Mouse (Mus musculus): ENCODE results near the gene Cd99l2.

Cd99l2 gene

DNA sequence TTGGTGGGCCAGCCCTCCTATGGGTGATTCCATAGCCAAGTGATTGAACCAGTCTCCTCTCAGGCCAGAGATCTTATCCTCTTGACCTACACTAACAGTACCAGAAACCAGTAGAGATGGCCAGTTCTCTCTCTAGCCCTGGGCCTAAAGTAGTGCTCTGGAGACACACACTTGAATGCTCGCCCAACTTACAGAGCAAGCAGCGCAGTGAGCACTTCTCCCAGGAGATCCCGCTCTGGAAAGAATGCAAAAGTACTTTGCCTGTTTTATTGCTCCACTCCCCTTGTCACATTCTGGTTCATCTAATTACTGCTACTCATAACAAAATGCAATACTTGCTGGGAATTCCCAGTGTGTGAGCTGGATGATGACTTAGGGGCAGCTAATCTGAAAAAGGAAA is 25.2 kb downstream of the Cd99l2 start:
- DNase-seq, result no peak

DNA sequence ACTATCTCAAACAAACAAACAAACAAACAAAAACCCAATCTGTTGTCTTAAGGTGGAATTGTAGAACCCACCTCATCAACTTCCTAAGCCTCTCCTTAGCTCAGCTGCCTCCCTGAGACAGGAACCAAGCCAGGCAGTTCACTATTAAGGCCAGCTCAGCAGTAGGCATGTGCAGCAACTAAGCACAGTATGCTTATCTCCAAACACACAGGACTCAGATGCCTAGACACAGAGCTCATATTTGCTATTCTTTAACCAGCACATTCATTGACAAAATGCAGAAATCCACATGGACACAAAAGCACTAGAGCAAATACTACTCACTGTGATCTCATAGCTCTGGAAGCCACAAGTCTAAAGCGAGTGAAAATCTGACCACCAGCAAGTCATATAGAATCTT is 27.2 kb downstream of the Cd99l2 start:
- no peak for DNase-seq

DNA sequence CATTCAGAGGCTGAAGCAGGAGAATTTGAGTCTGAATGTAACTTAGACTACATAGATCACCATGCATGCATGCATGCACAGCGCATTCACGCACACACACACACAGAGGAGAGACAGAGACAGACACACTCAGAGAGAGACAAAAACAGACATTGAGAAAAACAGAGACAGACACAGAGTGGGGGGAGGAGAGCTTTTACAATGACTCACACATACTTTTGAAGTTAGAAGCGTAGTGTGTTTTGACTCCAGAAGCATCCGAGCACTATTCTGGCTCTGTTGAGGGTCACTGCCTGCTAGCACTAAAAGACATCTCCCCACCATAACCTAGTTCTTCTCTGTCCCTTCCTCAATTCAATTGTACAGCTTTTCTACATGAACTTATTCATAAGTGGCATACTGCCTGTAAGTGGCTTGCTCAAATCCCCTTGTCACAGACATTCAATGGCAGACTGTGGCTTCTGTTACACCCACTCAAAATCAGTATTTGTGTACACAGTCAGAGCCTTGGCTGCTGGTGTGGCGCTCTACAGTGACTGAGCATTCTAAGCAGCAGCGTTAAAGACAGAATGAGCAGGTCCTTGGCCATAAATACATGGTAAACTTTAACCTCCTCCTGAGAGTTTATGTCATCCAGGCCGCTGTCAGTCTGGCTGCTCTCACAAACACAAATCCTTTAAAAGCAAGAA is 28.4 kb downstream of the Cd99l2 start:
- peak; percentile 22 for DNase-seq

DNA sequence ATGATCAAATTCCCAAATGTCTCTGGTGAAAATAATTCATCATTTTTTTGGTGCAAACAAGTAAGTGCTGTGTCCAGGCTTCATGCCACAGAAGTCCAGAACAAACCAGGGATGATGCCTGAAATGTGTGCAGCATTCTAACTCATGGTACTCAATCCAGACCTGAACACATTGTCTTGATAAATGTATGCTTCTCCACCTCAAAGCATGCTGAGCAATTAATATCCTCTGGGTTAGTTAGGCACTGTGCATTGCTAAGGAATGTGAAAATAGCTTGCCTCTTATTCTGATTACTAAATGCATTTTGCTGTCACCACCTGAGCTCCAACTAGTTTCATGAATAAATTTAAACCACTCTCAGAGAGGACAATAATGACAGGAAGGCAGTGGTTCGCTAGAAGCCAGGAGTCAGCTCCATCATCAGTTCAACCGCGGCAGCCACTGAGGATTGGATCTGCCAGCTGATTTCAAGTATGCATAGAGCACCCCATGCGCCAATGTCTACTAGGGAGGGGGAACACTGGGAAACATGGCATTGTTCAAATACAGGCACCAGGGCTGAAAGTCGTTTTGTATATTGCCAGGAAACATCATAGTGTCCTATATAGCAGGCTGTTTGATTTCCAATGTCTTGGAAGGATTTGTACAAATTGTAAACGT is 36.4 kb downstream of the Cd99l2 start:
- no peak for DNase-seq

DNA sequence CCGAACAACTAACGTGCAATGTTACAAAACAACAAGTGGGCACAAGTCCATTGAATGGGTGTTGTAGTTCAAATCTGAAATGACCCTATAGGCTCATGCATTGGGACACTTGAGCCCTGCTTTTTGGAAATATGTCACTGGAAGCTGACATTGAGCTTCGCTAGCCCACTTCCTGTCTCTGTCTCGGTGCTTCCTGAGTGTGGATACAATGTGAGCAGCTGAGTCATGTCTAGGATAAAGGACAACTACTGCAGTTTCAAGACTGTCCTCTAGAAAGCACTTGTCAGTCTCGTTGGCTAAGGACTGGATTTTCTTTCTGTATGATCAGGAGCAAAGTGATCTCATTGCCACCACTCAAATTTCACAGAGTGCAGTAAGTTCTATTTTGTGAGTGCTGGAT is 49.7 kb downstream of the Cd99l2 start:
- no peak for DNase-seq

DNA sequence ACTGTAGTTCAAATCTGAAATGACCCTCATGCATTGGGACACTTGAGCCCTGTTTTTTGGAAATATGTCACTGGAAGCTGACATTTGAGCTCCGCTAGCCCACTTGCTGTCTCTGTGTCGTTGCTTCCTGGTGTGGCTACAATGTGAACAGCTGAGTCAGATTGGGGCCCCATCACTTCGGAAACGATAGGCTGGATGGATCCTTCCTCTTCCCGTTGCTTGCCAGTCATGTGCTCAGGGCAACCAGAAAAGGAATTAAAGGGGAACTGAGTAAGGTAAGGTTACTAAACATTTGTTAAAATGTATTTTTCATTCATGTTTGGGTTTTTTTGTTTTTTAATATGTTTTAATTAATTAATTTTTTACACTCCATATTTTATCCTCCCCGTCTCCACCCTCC is 53.2 kb downstream of the Cd99l2 start:
- no peak for DNase-seq

DNA sequence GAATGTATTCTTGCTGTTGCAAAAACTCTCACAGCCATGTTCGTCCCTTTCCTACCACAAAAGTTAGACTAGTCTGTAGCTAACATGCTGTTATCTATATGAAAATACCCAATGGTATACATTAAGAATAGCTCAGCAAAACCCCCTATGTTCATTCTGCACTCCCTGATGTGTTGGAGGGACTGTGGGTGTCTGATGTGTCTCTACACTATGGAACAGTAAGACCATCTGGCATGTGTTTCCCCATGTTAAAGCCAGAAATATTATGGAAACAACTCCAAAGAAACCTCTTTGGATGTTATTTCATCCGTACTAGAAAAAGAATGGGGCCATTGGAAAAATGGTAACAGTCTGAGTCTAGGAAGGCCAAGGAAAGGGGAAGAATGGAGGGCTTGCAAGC is 57.1 kb downstream of the Cd99l2 start:
- no peak for DNase-seq

DNA sequence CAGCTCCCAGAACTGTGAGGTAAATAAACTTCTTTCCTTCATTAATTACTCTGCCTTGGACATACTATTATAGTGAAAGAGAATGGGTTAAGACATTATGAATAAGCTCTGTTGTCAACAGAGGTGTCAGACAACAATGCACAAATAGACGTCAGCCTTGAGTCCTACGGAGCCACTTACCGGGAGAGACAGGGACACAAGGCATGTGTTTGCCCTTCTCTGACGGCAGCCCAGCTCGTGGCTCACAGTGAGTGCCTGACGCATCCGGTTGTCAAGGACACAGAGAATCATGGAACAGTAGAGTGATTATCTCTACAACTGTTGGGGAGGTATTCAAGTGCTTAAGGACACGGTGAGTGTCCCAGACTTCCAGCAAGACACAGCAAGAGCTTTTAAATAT is 57.8 kb downstream of the Cd99l2 start:
- no peak for DNase-seq

DNA sequence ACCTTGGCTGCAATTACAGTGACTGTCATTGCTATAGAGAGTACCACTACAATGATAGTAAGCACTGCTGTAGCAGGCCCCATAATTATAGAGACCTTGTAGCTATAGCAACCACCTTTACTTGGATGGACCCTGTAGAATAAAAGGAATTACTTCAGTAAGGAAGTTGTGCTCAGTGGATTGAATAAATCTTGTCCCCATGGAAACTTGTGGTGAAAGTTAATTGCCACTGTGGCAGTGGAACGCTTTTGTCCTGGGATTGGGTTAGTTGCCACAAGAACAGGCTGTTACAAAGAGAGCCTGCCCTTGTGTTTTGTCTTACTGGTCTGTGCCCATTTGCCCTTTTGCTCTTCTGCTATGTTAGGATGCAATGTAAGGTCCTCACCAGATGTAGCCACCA is 58.2 kb downstream of the Cd99l2 start:
- no peak for DNase-seq

DNA sequence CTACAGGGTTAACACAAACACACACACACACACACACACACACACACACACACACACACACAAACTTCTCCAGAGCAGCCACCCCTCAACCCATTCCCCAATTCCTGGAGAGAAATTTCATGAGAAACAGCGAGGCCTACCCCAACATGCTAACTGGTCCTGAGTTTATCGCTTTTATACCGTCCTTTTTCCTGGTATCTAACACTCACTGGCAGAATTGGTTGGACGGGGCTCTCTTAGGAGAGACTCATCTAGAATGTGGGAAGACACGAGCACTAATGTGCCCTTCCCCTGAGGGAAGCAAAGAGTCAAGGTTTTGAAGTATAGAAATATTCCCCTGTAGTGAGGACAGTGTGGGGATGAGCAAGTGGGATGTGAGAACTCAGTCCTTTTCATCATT is 61.7 kb downstream of the Cd99l2 start:
- no peak for DNase-seq

DNA sequence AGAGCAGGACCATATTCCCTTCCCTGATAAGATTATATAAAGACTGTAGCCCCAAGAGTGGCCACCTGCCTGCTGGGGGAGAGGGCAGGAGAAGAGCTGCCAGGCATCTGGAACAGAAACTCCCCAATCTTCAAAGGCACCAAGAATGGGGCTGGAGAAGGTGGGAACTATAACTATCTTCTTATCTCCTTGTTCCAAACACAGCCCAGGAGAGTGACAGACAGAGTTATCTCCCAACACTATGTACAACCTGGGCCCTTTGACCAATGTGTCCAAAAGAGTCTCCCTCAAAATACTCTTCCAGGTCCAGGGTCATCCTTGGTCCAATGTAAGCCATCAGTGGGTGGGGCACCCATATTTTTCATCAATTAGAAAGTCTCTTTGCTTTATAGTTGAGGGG is 65.2 kb downstream of the Cd99l2 start:
- no peak for DNase-seq

DNA sequence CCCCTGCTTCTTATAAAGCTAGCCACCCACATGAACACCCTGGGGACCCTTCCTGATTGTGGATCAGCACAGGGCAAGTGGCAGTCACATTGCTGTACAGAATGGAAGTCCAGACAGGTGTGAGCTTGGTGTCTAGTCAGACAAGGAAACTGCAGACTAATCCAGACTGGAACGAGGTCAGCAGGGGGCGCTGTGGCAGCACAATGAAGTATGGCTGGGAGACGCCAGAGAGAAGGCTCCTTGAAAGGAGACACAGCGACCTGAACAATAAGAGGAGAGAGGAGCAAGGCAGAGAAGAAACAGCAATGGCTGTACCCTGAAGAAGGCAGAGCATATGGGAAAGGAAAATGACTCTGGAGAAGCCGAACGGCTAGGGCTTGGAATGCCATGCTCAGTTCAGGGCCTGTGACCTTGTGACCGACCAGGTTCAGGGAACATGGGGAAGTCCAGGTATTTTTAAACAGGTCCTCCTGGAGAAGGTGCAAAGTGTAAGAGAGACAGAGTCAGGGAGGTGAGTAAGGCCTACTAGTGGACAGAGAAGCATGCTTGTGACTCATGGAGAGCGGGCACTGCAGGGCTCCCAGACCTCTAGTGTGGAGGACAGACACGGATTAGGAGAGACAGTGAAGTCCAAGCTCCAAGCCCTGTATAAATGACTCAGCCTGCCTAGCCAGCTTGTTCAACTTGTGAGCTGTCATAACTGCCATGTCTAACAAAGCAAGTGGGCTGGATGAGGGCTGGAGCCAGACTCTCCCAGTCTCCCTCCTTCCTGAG is 66.7 kb downstream of the Cd99l2 start:
- DNase-seq, result peak; percentile 58

DNA sequence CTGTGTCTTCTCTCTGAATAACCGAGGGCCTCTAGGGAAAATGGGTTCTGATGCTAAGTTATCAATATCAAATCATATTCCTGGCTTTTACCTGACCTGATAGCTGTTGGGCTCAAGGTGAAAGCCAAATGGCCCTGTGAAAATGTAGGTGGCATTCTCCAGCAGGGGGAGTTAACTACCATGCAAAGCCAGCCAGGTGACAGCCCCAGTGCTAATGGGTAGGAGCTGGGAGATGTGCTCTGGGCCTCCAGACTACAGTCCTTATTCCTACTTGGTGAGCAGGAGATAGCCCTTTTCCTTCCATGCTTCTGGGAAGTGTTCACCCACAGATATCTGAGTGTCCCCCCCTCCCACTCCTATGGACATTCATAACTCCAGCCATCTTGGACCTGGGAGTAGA is 67.8 kb downstream of the Cd99l2 start:
- no peak for DNase-seq

DNA sequence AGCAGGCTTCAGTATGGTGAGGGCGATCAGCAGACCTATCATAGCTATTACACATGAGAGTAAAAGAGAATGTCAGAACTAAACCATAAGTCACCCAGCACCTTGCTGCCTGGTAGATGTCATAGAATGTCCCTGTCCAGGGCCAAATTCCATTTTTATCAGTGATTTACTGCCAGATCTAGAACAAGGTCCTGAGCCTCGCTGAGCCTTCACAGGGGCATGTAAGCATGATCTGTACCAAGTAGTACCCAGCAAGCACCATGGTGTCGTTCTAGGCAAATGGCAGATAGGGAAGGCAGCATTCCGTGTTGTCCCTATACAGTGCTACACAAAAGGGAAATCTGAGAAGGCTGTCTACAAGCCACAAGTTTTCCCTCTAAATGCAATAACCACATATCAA is 79.0 kb downstream of the Cd99l2 start:
- no peak for DNase-seq

DNA sequence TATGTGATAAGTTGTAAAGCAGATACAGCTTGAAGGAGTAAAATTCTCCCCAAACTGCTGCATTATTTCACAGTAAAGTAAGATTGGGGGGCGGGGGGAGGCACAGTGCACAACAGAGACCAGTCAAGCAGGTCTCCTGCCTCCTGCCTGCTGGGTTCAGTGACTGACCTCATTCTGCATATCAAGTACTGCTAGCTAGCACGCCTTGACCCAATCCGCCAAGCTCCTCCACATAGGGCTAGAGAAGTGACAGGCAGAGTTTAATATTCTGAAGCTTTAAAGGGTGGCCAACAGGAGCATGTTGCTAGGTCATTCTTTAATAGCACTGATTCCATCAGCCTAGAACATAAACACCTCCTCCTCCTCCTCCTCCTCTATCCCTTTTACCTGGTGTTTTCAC is 79.9 kb downstream of the Cd99l2 start:
- DNase-seq, result no peak

DNA sequence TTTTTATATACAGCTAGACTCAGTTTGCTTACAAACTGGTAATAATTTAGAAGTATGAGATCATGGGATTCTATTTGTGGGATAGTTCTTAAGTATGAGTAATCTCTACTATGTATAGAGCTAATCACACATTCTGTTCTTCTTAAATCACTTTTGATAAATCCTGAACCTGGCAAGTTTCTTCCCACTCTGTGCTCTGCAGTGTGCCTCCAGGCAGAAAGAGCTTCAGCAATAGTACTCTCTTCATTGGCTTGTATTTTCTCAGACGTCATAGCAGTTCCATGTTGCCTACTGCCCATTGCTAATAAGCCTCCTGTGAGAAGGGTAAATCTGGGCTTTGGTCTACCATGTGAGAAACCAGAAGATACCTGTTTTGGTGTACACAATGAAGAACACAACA is 84.3 kb downstream of the Cd99l2 start:
- no peak for DNase-seq

DNA sequence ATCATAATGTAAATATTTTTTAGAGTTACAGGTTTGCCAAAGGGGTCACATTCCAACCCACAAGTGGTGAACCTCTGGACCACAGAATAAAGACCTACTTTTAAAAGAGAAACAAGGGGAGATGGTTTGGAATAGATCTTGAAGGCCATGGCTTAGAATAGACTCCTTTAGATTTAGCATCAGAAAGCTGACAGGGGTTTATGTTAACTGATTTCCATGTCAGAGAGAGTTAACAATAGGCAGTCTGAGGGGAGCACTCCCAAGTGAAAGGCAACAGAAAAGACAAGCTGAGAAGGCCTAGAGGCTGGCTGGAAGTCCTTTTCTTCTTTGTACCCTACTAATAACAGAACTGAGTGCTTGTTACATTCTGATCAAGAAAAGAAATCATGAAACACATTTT is 86.4 kb downstream of the Cd99l2 start:
- no peak for DNase-seq

DNA sequence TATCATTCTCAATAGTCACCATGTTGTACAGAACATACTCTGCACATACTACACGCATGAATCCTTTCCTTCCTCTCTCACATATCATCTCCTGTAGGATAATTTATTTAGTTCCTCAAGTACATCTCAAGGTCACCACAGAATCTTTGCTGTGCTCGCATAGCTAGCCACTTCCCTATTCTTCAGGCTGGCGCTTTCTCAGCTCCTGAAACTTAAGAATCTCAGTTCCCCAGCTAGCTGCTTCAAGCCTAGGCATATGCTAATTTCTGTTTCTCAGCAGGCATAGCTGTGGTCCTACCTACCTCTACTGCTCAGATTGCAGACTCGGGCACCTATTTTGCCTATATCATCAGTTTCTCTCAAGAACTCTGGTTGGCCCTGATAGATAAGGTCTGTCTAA is 96.3 kb downstream of the Cd99l2 start:
- no peak for DNase-seq

DNA sequence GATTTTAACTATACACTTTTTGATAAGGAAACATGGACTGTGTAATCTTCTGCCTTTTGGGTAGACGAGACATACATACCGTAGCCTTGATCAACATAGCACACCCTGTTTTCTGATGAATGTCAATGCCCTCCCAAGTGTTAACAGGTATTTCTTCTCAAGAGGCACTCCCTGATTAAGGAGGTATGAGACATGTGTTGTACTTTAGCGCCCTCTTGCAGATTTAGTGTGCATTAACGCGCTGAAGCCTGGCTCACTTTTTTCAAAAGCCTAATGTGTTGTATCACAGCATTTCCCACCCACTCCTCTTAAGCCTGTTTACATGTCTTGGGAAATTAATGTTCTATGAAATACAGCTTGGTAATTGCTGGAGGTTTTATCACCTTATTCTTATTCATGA is 111.1 kb downstream of the Cd99l2 start:
- DNase-seq, result no peak

DNA sequence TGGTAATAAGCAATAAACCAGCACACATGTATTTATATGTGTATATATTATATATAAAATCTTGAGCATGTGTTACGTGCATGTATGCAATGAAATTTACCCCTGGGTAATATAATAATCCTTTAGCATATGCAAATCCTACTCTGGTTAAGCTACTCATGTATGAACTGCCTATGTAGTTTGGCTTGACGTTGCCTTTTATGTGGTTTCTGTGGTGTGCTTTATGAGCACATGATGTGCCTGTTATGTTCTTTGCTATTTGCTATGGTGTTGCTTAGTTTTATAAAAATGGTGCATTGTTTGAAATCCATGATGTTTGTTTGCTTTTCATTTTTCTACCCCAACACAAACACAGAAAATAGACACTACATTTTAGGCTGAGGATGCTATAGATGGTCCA is 114.2 kb downstream of the Cd99l2 start:
- no peak for DNase-seq

DNA sequence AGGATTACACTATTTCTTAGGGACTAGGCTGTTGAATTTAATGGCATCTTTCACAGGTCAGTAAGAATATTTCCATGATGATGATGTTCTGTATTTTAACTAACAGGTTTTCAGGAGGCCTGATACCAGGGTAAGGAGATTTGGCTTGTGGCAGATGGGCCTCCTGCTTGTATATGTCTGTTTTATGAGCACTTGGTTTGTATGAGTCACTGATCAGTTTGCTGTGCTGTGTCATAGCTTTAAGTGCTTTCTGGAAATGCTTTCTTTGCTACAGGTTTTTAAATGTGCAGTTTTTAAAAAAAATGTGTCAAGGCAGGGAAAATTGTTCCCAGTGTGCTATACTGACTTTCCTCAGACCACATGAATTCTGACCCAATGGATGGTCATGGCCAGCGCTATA is 115.9 kb downstream of the Cd99l2 start:
- no peak for DNase-seq

All from layer of hippocampus, adult 9-11 months (tissue).